Mouse (Mus musculus) cerebellum, adult 2 months (tissue): ENCODE data around the gene Tbck.

ENCODE experiments used
- CTCF ChIP-seq: fragments of 200-500 bp; IDR thresholded peaks from 2 replicates; pipeline ENCODE4 v1.5.1; 2011; ENCODE audit warnings: low read depth, mild to moderate bottlenecking, control low read depth, low read length, moderate library complexity, borderline replicate concordance; ENCODE audit not compliant: insufficient read depth
- POLR2A ChIP-seq: fragments of 200-500 bp; IDR thresholded peaks from 2 replicates; pipeline ENCODE4 v1.6.1; 2011; ENCODE audit warnings: low read length, control low read depth, borderline replicate concordance; ENCODE audit not compliant: insufficient read depth

DNA sequence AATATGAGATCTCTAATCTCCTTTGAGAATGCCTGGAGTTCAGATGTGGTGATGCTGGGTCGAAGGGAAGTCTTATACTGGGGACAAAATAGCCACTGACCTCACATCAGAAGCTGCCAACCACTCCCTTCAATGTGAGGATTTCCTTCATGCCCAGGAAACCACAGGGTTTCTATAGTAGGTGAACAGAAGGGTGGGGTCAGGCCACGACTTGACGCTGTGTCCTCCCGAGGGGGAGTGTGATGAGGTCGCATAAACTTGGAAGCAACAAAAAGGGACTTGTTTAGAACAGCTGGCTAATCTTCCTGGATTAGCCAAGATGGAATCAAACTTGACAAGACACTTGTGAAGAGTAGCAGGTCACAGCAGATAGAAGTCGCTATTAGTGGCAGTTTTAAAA, 189.3 kb downstream of the Tbck start:
- TF ChIP-seq CTCF: no peak
- no peak for TF ChIP-seq POLR2A
